Mouse (Mus musculus) adrenal gland, adult 8-10 months (tissue): ENCODE data around the gene Il1b. TPM values are rescaled to one million over a fixed set of nuclear protein-coding genes. Genes with fewer than 3 reads are reported as not detected.

ENCODE experiments used
- DNase-seq: peaks from one replicate; pipeline ENCODE4 v3.0.0; 2022
- total RNA-seq, 4 experiments: library from RNA; stranded (reverse); gene quantifications; 2 replicates each; pipeline ENCODE4 v1.2.4; 2022

Gene Il1b
- total RNA-seq: 1 to 10 TPM in 3 of 4 experiments, under 1 TPM in 1; 0.87 to 2.7 (median 1.8) TPM

GRCm38 (mm10) chr2:129371039-129371438 lies at the start of gene Il1b:
Il1b (minus strand) TSS chr2:129371139.
- no peak for DNase-seq

GRCm38 (mm10) chr2:129419361-129419880 lies 48.5 kb upstream of the Il1b start:
- no peak for DNase-seq

- no peak for DNase-seq
These were observed 43.7 kb upstream of the Il1b start for GRCm38 (mm10) chr2:129414593-129414992.

GRCm38 (mm10) chr2:129413488-129413887 lies 42.5 kb upstream of the Il1b start:
- no peak for DNase-seq

GRCm38 (mm10) chr2:129411651-129412050 lies 40.7 kb upstream of the Il1b start:
- no peak for DNase-seq

DNA sequence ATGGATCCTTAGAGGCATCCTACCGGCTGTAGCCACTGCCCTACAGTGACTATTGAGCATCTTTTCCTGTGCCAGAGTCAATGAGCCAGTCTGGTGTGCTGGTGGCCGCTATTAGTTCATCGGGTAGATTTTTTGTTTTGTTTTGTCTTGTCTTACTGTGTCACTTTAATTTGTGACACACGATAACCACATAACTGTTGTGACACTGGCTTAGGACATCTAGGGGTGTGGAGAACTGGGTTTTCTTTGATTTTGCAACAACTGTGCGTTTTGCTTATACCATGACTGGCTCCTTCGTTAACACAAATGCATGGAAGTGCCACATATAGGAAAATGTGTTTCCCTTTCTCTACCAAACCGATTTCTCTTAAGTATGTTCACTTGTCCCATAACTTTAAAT lies 39.4 kb upstream of the Il1b start:
- no peak for DNase-seq

GRCm38 (mm10) chr2:129408476-129408875 lies 37.5 kb upstream of the Il1b start:
- peak; percentile 32 for DNase-seq

DNA sequence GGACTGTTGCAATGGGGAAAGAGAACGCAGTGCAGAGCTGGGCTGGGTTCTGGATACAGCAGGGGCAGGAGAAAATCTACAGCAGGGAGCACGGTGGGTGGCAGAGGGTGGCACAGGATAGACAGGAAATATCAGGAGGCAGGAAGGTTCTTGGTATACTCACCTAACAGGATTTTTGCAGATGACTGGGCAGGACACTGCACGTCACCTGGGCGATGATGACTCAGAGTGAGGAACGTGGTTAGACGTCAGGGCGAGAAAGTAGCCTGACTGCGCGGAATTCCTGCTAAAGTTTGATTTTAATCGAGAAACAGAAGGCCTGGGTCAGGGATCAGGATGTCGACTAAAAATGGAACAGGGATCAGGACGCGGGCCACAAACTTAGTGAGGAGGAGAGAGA lies 36.7 kb upstream of the Il1b start:
- DNase-seq: no peak

DNA sequence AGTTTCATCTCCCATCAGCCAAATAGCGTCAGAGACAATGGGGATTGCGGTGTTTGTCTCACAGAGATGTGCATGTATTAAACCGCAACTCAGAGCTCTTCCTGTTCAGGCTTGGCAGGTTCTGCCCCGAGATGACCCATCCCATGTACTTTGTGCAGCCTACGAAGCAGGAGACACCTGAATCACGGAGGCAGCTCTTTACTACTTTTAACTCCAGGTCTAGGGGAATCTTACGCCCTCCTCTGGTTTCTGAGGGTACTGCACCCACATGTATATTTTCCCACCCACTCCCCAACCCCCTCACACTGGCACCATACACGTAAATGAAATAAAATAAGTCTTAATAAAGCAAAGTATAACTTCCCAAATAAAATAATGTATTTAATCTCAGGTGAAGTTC lies 35.6 kb upstream of the Il1b start:
- DNase-seq: no peak

DNA sequence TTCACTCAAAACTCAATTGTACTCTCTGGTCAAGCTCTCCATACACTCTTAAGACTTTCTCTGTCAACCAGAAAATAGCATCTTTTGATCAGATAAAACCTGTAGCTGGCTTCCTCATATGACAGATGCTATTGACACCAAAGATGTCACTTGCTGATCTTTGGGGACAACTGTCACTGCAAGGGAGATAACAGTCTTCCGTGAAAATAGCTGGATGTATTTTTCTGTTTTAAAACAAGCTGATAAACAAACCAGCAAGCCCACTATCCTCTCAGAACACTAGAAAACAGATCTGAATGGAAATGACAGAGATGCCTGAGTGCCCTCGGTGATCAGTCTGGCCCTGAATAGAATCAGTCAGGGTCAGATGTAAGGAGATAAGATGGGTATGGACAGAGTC lies 32.8 kb upstream of the Il1b start:
- DNase-seq: no peak

DNA sequence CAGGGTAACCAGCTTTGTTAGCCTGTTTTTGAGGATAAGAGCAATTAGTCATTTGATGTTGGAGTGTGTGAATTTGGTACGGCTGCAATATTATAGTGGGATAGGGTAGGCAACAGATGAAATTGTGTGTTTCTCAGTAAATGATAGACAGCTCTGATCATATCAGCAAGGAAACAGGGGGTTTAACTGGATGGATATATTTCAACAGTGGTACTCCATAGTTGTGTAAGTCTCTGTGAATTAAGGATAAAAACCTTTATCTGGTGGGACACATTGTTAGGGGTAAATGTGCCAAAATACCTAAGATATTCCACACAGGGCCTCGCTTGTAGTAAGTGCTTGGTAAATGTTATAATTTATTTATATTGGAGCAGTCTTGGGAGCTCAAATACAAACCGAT lies 31.4 kb upstream of the Il1b start:
- DNase-seq: no peak

DNA sequence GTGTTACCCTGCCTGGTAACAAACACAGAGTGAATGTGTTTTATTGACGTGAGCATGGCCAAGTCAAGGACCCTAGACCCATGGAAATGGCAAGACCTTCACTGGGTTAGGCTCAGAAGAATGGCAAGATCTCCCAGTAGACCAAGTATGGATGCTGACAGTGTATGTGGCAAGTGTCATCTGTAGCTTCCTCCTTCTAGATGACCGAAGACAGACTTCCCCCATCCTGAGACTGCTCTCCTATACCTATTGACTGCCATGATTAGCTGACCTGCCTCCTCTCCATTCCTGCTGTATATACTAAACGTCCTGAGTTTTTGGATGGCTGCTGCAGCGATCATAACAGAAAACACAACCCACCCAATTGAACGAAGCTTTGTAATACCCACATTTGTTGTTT lies 30.9 kb upstream of the Il1b start:
- no peak for DNase-seq

GRCm38 (mm10) chr2:129398176-129398575 lies 27.2 kb upstream of the Il1b start:
- DNase-seq: no peak

DNA sequence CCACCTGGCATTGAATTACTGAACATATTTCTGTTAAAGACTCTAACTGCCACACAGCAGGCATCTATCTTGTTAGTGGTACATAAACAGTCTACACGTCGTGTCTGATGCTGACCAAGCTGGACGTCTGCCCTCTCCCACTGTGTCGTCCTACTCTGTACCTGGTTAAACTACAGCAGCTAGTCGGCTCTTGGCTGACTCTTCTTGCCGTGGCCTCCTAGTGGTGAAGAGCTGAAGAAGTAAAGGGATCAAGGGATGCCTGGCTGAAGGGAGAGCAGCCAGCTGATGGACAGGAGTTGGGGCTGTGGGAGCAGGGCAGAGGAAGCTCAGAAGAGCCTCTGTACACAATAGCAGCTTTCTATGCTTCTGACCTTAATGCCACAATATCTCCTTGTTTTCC lies 22.6 kb upstream of the Il1b start:
- DNase-seq: no peak

GRCm38 (mm10) chr2:129390161-129390560 lies 19.2 kb upstream of the Il1b start:
- DNase-seq: no peak

GRCm38 (mm10) chr2:129389323-129389722 lies 18.4 kb upstream of the Il1b start:
- DNase-seq: no peak

DNA sequence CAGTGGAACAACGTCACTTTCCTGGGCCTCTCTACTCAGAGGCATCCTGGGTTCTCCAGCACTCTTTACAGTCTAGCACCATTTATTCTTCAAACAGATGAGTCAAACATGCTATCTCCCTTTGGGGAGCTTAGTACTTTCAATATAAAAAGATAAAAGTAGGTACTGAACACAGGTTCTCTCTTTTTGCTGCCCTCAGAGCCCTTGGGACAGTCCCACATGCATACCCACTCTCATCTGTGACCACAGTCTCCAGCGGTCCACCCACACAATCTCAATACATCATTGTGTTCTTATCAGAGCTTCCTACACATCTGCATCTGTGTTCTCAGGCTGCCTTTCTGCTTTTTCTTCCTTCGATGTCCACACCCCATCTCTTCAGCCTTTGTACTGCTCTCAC lies 14.4 kb upstream of the Il1b start:
- no peak for DNase-seq

DNA sequence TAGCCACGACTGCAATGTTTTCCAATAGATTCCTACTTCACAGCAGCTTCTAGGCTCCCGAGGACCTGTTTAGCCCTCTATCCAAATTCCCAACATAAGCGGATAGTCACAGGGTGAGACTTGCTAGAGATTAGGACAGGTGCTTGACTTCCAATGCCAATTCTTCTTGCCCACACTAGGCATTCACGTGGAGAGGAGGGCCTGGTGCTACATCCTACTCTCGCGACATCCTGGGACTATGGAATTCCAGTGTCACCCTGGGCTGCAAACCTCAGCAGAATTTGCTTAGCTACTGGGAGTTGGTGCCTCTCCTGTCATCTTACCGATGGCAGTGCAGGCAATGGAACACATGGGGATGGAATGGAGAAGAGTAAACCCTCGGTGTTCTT lies 13.3 kb upstream of the Il1b start:
- no peak for DNase-seq

DNA sequence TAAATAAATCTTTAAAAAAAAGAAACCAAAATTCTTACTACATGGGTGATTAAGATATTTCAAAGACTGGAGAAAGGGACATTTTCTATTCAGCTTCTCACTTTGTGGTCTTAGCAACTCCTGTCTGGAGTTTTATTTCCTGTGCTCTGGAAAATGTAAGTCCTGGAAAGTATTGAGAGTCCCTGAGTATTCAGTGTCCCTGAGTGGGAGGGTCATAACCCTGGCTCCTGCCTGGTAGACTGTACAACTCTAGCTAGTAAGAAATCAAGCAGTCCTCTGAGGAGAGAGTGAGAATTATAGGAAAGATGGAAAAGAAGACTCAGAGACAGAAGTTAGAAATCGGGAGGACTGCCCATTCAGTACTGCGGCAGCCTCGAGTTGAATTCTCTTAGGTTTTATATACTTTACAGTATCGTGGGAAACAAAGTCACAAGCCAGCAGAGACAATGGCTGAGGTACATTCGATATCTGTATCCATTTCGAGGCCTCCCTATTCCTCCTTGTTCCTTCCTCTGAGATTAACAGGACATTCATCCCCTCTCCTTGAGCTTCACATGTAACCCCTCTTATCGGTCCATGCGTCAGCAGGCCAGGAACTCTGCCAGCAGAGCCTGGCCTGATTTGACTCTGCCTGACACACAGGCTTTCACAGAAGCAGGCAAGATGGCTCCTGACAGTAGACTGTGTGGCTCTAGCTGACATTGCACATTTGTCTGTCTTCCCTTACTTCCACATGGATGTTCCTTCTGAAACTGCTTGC lies 12.8 kb upstream of the Il1b start:
- peak; percentile 70 for DNase-seq

DNA sequence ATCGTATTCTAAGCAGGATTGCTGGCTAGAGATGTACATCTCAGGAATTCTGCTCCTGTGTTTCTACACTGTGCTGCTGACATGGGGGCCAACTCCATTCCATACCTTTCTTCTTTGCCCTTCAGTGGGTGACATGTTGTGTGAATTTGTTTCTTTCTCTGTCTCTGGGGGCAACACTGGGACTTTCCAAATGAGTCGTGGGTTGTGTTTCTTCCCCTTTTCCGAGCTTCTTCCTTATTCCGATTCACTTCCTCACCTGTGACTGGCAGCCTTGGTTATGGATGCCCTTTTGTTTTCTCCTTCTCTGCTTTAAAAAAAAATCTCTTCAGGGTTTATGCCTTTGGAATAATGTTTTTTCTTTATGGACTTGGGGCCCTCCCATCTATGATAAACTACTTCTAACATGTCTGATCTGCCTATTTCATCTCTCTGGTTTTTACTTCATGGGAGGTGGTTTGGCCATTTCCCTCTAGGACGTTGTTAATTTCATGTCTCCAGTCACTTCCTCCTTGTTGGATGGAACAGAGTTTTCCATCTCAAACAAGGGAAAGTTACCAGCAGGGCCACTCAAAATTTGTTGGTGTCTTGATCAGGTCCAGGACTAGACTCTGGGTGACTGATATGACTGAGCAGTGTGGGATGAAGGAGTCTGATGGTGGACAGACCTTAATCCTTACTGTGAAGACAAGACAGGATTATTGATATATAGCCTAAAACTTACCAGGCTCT lies 10.0 kb upstream of the Il1b start:
- no peak for DNase-seq

DNA sequence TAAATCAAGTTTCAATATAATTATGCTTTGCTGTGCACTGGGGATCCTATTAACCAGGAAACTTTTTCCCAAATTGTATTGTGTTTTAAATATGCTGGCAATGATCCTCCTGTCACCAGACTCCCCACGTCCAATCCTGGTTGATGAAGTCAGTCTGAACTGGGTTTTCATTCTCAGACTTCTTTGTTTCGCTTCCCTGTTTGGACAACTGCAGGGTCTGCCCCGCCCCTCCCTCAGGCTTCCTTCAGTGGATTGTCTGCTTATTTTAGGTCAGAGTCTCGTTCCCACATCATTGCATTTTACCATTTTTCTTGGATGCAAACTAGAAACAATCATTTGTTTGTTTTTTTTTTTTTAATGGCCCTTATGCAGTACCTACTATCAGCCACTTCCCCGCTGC lies 9.3 kb upstream of the Il1b start:
- DNase-seq: no peak

GRCm38 (mm10) chr2:129373307-129373706 lies 2.4 kb upstream of the Il1b start:
- DNase-seq: no peak

- no peak for DNase-seq
These were observed 1.3 kb downstream of the Il1b start for GRCm38 (mm10) chr2:129369615-129370014.

GRCm38 (mm10) chr2:129368795-129369194 lies 2.1 kb downstream of the Il1b start:
- DNase-seq: no peak
